Comparison of ENCODE assay signal across 8 mouse cellular contexts in the genomic region with DNA sequence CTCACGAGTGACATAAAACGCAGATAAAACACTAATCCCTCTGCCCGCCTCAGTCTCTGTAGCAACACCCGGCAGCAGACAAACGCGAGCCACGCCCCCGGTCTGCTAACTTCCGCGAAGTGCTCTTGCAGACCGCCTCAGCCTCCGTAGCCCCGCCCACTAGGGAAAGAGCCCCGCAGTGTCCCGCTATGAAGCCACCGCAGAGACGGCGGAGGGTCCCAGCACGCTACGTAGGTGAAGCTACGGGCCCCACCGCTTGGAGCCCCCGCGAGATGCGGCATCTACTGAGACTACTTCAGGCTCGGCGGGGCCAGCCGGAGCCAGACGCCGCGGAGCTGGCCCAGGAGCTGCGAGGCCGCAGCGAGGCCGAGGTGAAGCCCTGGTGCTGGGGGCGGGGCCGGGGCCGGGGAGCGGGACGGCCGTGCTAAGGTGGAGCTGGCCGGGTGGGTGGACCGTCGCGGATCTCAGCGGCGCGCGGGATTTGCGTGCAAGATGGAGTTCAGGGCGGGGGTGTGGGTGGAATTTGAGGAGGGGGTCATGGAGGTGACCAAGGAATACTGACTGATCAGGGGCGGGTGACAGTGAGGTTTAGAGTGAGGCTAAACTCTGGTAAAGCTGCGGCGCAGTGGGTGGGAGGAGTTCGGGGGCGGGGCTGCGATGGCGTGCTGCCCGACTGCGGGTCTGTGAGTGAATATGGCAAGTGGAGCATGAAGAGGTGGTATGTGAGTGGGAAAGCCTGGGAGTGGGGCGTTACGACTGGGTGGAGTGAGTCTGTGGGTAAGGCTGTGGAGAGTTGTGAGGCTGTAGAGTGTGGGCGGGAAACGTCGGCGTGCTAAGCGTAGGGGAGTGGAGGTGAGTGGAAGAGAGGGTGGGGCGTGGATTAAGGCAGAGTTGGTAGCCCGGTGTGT. TPM values are rescaled to one million over a fixed set of nuclear protein-coding genes. Genes with fewer than 3 reads are reported as not detected.
DNase-seq lines count a peak whose midpoint lies in the region; ATAC-seq and TF ChIP-seq lines count a peak whose summit lies in the region.

A gene (plus strand): TSS at position 147 of the 908 bp plus-strand sequence.

- peaks cover 11% of the 10 kb centered on the region for H3K79me3 ChIP-seq in C2C12 (ENCODE audit: low read depth)

- no peaks in the 10 kb centered on the region for H3K9me3 ChIP-seq in erythroblast, embryonic 14.5 days (ENCODE audit: control insufficient read depth, low read length)
- H3K9me3 ChIP-seq in heart, embryonic 12.5 days (replicated peaks) = no peaks in the 10 kb centered on the region
- H3K9me3 ChIP-seq in liver, embryonic 12.5 days (replicated peaks) = no peaks in the 10 kb centered on the region
- H3K9me3 ChIP-seq in stomach, embryonic 15.5 days = no peaks in the 10 kb centered on the region

- H3K27ac ChIP-seq in heart, embryonic 12.5 days (ENCODE audit: poor library complexity, severe bottlenecking) = peak within 1 kb of the TSS; percentile 84
- H3K27ac ChIP-seq in liver, embryonic 12.5 days = peak within 1 kb of the TSS; percentile 86
- peak within 1 kb of the TSS; percentile 94 for H3K27ac ChIP-seq in stomach, embryonic 15.5 days

- H3K27me3 ChIP-seq in C2C12 (ENCODE audit: control insufficient read depth, insufficient read depth, insufficient read length) = no peaks in the 10 kb centered on the region
- peaks cover 4% of the 10 kb centered on the region; the same call in 1 of the 2 replicates for H3K27me3 ChIP-seq in erythroblast, embryonic 14.5 days (ENCODE audit: control insufficient read depth)
- no peaks in the 10 kb centered on the region for H3K27me3 ChIP-seq in heart, embryonic 12.5 days (replicated peaks)
- H3K27me3 ChIP-seq in liver, embryonic 12.5 days (replicated peaks) = no peaks in the 10 kb centered on the region
- no peaks in the 10 kb centered on the region for H3K27me3 ChIP-seq in stomach, embryonic 15.5 days (replicated peaks)

- under 1% methylated on average over 69 of the region's 69 CpGs for WGBS in heart, embryonic 12.5 days
- 1% methylated on average over 69 of the region's 69 CpGs for whole genome bisulfite sequencing in liver, embryonic 12.5 days (ENCODE audit: insufficient replicate concordance)
- under 1% methylated on average over 69 of the region's 69 CpGs for WGBS in stomach, embryonic 15.5 days

- peak; percentile 50; the same call in 1 of the 2 replicates for TF ChIP-seq POLR2A in brain, embryonic 14.5 days (IDR thresholded peaks at IDR 0.05; ENCODE audit: borderline replicate concordance, extremely low read depth, insufficient read depth, insufficient read length, poor library complexity, severe bottlenecking)

- ATAC-seq in heart, embryonic 12.5 days (ENCODE audit: insufficient number of reproducible peaks, low FRiP score) = peak; percentile 91
- peak; percentile 92 for ATAC-seq in liver, embryonic 12.5 days
- peak; percentile 91 for ATAC-seq in stomach, embryonic 15.5 days (ENCODE audit: insufficient read depth, low FRiP score, low read depth)

- H3ac ChIP-seq in C2C12 (ENCODE audit: control insufficient read depth, insufficient read length, low read depth) = peak within 1 kb of the TSS; percentile 97

- H3K4me1 ChIP-seq in erythroblast, embryonic 14.5 days (ENCODE audit: control insufficient read depth) = peaks cover 51% of the 10 kb centered on the region
- peaks cover 52% of the 10 kb centered on the region for H3K4me1 ChIP-seq in heart, embryonic 12.5 days (replicated peaks)
- H3K4me1 ChIP-seq in liver, embryonic 12.5 days = peaks cover 48% of the 10 kb centered on the region
- peaks cover 36% of the 10 kb centered on the region for H3K4me1 ChIP-seq in stomach, embryonic 15.5 days

- H3K79me2 ChIP-seq in C2C12 (ENCODE audit: control insufficient read depth, insufficient read depth) = peaks cover 21% of the 10 kb centered on the region

- peak; percentile 98 for DNase-seq in brain, embryonic 14.5 days (ENCODE audit: low read depth)
- DNase-seq in kidney, postnatal 10 days = peak; percentile 99
- peak; percentile 92 to 94 for DNase-seq in natural killer cell, adult 2 months (ENCODE audit: low spot score in 2 of 2)

- no peak for TF ChIP-seq CTCF in C2C12 (IDR thresholded peaks at IDR 0.05; ENCODE audit: control insufficient read depth, insufficient read depth, insufficient read length)
- no peak for TF ChIP-seq CTCF in brain, embryonic 14.5 days (IDR thresholded peaks at IDR 0.05; ENCODE audit: borderline replicate concordance, extremely low read depth, insufficient read depth, insufficient read length)

- peaks cover 30% of the 10 kb centered on the region for H3K36me3 ChIP-seq in C2C12 (ENCODE audit: control insufficient read depth, insufficient read depth)
- peaks cover 45% of the 10 kb centered on the region for H3K36me3 ChIP-seq in erythroblast, embryonic 14.5 days (ENCODE audit: control insufficient read depth)
- H3K36me3 ChIP-seq in heart, embryonic 12.5 days = peaks cover 34% of the 10 kb centered on the region
- peaks cover 42% of the 10 kb centered on the region for H3K36me3 ChIP-seq in liver, embryonic 12.5 days
- peaks cover 27% of the 10 kb centered on the region for H3K36me3 ChIP-seq in stomach, embryonic 15.5 days

- peak within 1 kb of the TSS; percentile 87 for H3K4me2 ChIP-seq in heart, embryonic 12.5 days
- peak within 1 kb of the TSS; percentile 96 for H3K4me2 ChIP-seq in liver, embryonic 12.5 days
- H3K4me2 ChIP-seq in stomach, embryonic 15.5 days = peak within 1 kb of the TSS; percentile 68

- H3K4me3 ChIP-seq in C2C12 (ENCODE audit: insufficient read depth, poor library complexity, severe bottlenecking) = peak within 1 kb of the TSS; percentile 52
- peak within 1 kb of the TSS; percentile 67 for H3K4me3 ChIP-seq in erythroblast, embryonic 14.5 days (replicated peaks)
- H3K4me3 ChIP-seq in heart, embryonic 12.5 days = peak within 1 kb of the TSS; percentile 95
- peak within 1 kb of the TSS; percentile 86 for H3K4me3 ChIP-seq in liver, embryonic 12.5 days
- peak within 1 kb of the TSS; percentile 92 for H3K4me3 ChIP-seq in stomach, embryonic 15.5 days (replicated peaks)

- peak within 1 kb of the TSS; percentile 91 for H3K9ac ChIP-seq in heart, embryonic 12.5 days
- peak within 1 kb of the TSS; percentile 89 for H3K9ac ChIP-seq in liver, embryonic 12.5 days
- H3K9ac ChIP-seq in stomach, embryonic 15.5 days = peak within 1 kb of the TSS; percentile 89

TF ChIP-seq in C2C12, 6 proteins besides CTCF, POLR2A, EP300 and RAD21:
- no peak for TF ChIP-seq FOSL1 (IDR thresholded peaks at IDR 0.05; ENCODE audit: insufficient read depth, low read length, poor library complexity, severe bottlenecking)
- peak; percentile 69 for TF ChIP-seq MAX (IDR thresholded peaks at IDR 0.05)

RNA-seq across cellular contexts. Expression of the gene that starts here (rescaled TPM):
- polyA plus RNA-seq in C2C12 (2012; fragmentation: generic; extraction: Trizol) = 44.1 TPM
- polyA plus RNA-seq in brain, embryonic 14.5 days (2012; rRNA removed) = 65.5 and 75.9 TPM in 2 replicates
- polyA plus RNA-seq in erythroblast, embryonic 14.5 days (2012) = 5.1 and 6.0 TPM in 2 replicates
- polyA plus RNA-seq in heart, embryonic 12.5 days (2016; fragmentation: Nextera tagmentation; extraction: Ambion mirVana) = 41.0 and 41.5 TPM in 2 replicates
- 26.3 and 27.2 TPM in 2 replicates for polyA plus RNA-seq in liver, embryonic 12.5 days (2016; fragmentation: Nextera tagmentation; extraction: Ambion mirVana)
- 50.8 and 51.6 TPM in 2 replicates for polyA plus RNA-seq in stomach, embryonic 15.5 days (2015; fragmentation: Nextera tagmentation; extraction: Ambion mirVana)

Comparison
In these comparisons a context has a peak if more than half of its experiments do, and no peak if none do; other contexts are left out.
1. Peak in every context shown above with its lines: DNase-seq, ATAC-seq, H3K4me3 ChIP-seq and H3K27ac ChIP-seq.